Mouse (Mus musculus): ENCODE measurements around the gene Adh1. TPM values are rescaled to one million over a fixed set of nuclear protein-coding genes. Genes with fewer than 3 reads are reported as not detected.

The Adh1 gene
- polyA plus RNA-seq, 1 experiment from 2014 or later, result 0.62 TPM

- Histone ChIP-seq H3K4me1 (ENCODE audit: control insufficient read depth, insufficient read depth, low read length) (no peaks in the 10 kb centered on the region), H3K27me3 (ENCODE audit: control insufficient read depth, insufficient read depth, low read length) (no peaks in the 10 kb centered on the region), H3K4me3 (ENCODE audit: low read depth, low read length) (no peak overlapping the region), H3K4me2 (ENCODE audit: low read depth, low read length) (no peak overlapping the region), H3K9me3 (ENCODE audit: control insufficient read depth, low read length) (no peaks in the 10 kb centered on the region), H3K27ac (ENCODE audit: low read depth, low read length) (no peak overlapping the region), H3K36me3 (ENCODE audit: control insufficient read depth, insufficient read depth, low read length) (no peaks in the 10 kb centered on the region), H3K9ac (replicated peaks; ENCODE audit: low read depth, low read length) (no peak overlapping the region)
- WGBS, result 79% methylated on average over 11 of the region's 11 CpGs
- ATAC-seq (ENCODE audit: low read depth), result no peak
Measured at GRCm38 (mm10) chr3:138236546-138237163, 24.1 kb upstream of the Adh1 start.

GRCm38 (mm10) chr3:138238046-138238445 is 22.7 kb upstream of the Adh1 start:
- peaks cover 3% of the 10 kb centered on the region; the same call in 1 of the 2 replicates for H3K4me1 ChIP-seq (ENCODE audit: control insufficient read depth, insufficient read depth, low read length)
- 88% methylated on average over 10 of the region's 10 CpGs for WGBS
- no peaks in the 10 kb centered on the region for H3K36me3 ChIP-seq (ENCODE audit: control insufficient read depth, insufficient read depth, low read length)
- no peak overlapping the region for H3K4me2 ChIP-seq (ENCODE audit: low read depth, low read length)
- H3K4me3 ChIP-seq (ENCODE audit: low read depth, low read length), result no peak overlapping the region
- no peaks in the 10 kb centered on the region for H3K27me3 ChIP-seq (ENCODE audit: control insufficient read depth, insufficient read depth, low read length)
- no peak for ATAC-seq (ENCODE audit: low read depth)
- no peaks in the 10 kb centered on the region for H3K9me3 ChIP-seq (ENCODE audit: control insufficient read depth, low read length)
- H3K27ac ChIP-seq (ENCODE audit: low read depth, low read length), result no peak overlapping the region
- no peak overlapping the region for H3K9ac ChIP-seq (replicated peaks; ENCODE audit: low read depth, low read length)

GRCm38 (mm10) chr3:138239461-138239860 is 21.3 kb upstream of the Adh1 start:
- Histone ChIP-seq H3K9ac (replicated peaks; ENCODE audit: low read depth, low read length) (no peak overlapping the region), H3K27ac (ENCODE audit: low read depth, low read length) (no peak overlapping the region), H3K4me3 (ENCODE audit: low read depth, low read length) (no peak overlapping the region), H3K9me3 (ENCODE audit: control insufficient read depth, low read length) (no peaks in the 10 kb centered on the region), H3K4me1 (ENCODE audit: control insufficient read depth, insufficient read depth, low read length) (peaks cover 3% of the 10 kb centered on the region; the same call in 1 of the 2 replicates), H3K27me3 (ENCODE audit: control insufficient read depth, insufficient read depth, low read length) (no peaks in the 10 kb centered on the region), H3K36me3 (ENCODE audit: control insufficient read depth, insufficient read depth, low read length) (no peaks in the 10 kb centered on the region), H3K4me2 (ENCODE audit: low read depth, low read length) (no peak overlapping the region)
- WGBS, result 90% methylated on average over 6 of the region's 6 CpGs
- no peak for ATAC-seq (ENCODE audit: low read depth)

- Histone ChIP-seq H3K27ac (ENCODE audit: low read depth, low read length) (no peak overlapping the region), H3K9ac (replicated peaks; ENCODE audit: low read depth, low read length) (no peak overlapping the region), H3K9me3 (ENCODE audit: control insufficient read depth, low read length) (no peaks in the 10 kb centered on the region), H3K27me3 (ENCODE audit: control insufficient read depth, insufficient read depth, low read length) (no peaks in the 10 kb centered on the region), H3K36me3 (ENCODE audit: control insufficient read depth, insufficient read depth, low read length) (no peaks in the 10 kb centered on the region), H3K4me3 (ENCODE audit: low read depth, low read length) (no peak overlapping the region), H3K4me1 (ENCODE audit: control insufficient read depth, insufficient read depth, low read length) (peaks cover 3% of the 10 kb centered on the region; the same call in 1 of the 2 replicates), H3K4me2 (ENCODE audit: low read depth, low read length) (no peak overlapping the region)
- 94% methylated on average over 3 of the region's 3 CpGs for WGBS
- ATAC-seq (ENCODE audit: low read depth), result no peak
Measured at GRCm38 (mm10) chr3:138240411-138240810, 20.4 kb upstream of the Adh1 start.

- Histone ChIP-seq H3K27ac (ENCODE audit: low read depth, low read length) (no peak overlapping the region), H3K9me3 (ENCODE audit: control insufficient read depth, low read length) (no peaks in the 10 kb centered on the region), H3K27me3 (ENCODE audit: control insufficient read depth, insufficient read depth, low read length) (no peaks in the 10 kb centered on the region), H3K4me2 (ENCODE audit: low read depth, low read length) (no peak overlapping the region), H3K9ac (replicated peaks; ENCODE audit: low read depth, low read length) (no peak overlapping the region), H3K4me1 (ENCODE audit: control insufficient read depth, insufficient read depth, low read length) (peaks cover 3% of the 10 kb centered on the region; the same call in 1 of the 2 replicates), H3K36me3 (ENCODE audit: control insufficient read depth, insufficient read depth, low read length) (no peaks in the 10 kb centered on the region), H3K4me3 (ENCODE audit: low read depth, low read length) (no peak overlapping the region)
- ATAC-seq (ENCODE audit: low read depth), result peak; percentile 16; the same call in 1 of the 2 replicates
- WGBS, result 49% methylated on average over 5 of the region's 5 CpGs
Measured at GRCm38 (mm10) chr3:138240942-138241341, 19.8 kb upstream of the Adh1 start.

GRCm38 (mm10) chr3:138241371-138241770 is 19.4 kb upstream of the Adh1 start:
- WGBS, result 64% methylated on average over 6 of the region's 6 CpGs
- Histone ChIP-seq H3K4me1 (ENCODE audit: control insufficient read depth, insufficient read depth, low read length) (peaks cover 3% of the 10 kb centered on the region; the same call in 1 of the 2 replicates), H3K9me3 (ENCODE audit: control insufficient read depth, low read length) (no peaks in the 10 kb centered on the region), H3K36me3 (ENCODE audit: control insufficient read depth, insufficient read depth, low read length) (no peaks in the 10 kb centered on the region), H3K4me3 (ENCODE audit: low read depth, low read length) (no peak overlapping the region), H3K27ac (ENCODE audit: low read depth, low read length) (no peak overlapping the region), H3K9ac (replicated peaks; ENCODE audit: low read depth, low read length) (no peak overlapping the region), H3K4me2 (ENCODE audit: low read depth, low read length) (no peak overlapping the region), H3K27me3 (ENCODE audit: control insufficient read depth, insufficient read depth, low read length) (no peaks in the 10 kb centered on the region)
- no peak for ATAC-seq (ENCODE audit: low read depth)

GRCm38 (mm10) chr3:138242021-138242726 is 18.6 kb upstream of the Adh1 start:
- H3K4me1 ChIP-seq (ENCODE audit: control insufficient read depth, insufficient read depth, low read length), result peaks cover 3% of the 10 kb centered on the region; the same call in 1 of the 2 replicates
- peak; percentile 74 for ATAC-seq (ENCODE audit: low read depth)
- H3K27me3 ChIP-seq (ENCODE audit: control insufficient read depth, insufficient read depth, low read length), result no peaks in the 10 kb centered on the region
- H3K4me3 ChIP-seq (ENCODE audit: low read depth, low read length), result no peak overlapping the region
- no peak overlapping the region for H3K9ac ChIP-seq (replicated peaks; ENCODE audit: low read depth, low read length)
- no peak overlapping the region for H3K4me2 ChIP-seq (ENCODE audit: low read depth, low read length)
- H3K27ac ChIP-seq (ENCODE audit: low read depth, low read length), result no peak overlapping the region
- 51% methylated on average over 14 of the region's 14 CpGs for WGBS
- no peaks in the 10 kb centered on the region for H3K36me3 ChIP-seq (ENCODE audit: control insufficient read depth, insufficient read depth, low read length)
- H3K9me3 ChIP-seq (ENCODE audit: control insufficient read depth, low read length), result no peaks in the 10 kb centered on the region

- no peak overlapping the region for H3K27ac ChIP-seq (ENCODE audit: low read depth, low read length)
- H3K9ac ChIP-seq (replicated peaks; ENCODE audit: low read depth, low read length), result no peak overlapping the region
- H3K4me3 ChIP-seq (ENCODE audit: low read depth, low read length), result no peak overlapping the region
- H3K4me1 ChIP-seq (ENCODE audit: control insufficient read depth, insufficient read depth, low read length), result peaks cover 3% of the 10 kb centered on the region; the same call in 1 of the 2 replicates
- 85% methylated on average over 6 of the region's 6 CpGs for WGBS
- H3K4me2 ChIP-seq (ENCODE audit: low read depth, low read length), result no peak overlapping the region
- no peaks in the 10 kb centered on the region for H3K36me3 ChIP-seq (ENCODE audit: control insufficient read depth, insufficient read depth, low read length)
- H3K27me3 ChIP-seq (ENCODE audit: control insufficient read depth, insufficient read depth, low read length), result no peaks in the 10 kb centered on the region
- ATAC-seq (ENCODE audit: low read depth), result no peak
- H3K9me3 ChIP-seq (ENCODE audit: control insufficient read depth, low read length), result no peaks in the 10 kb centered on the region
Measured at GRCm38 (mm10) chr3:138242933-138243332, 17.9 kb upstream of the Adh1 start.

- Histone ChIP-seq H3K36me3 (ENCODE audit: control insufficient read depth, insufficient read depth, low read length) (no peaks in the 10 kb centered on the region), H3K9me3 (ENCODE audit: control insufficient read depth, low read length) (no peaks in the 10 kb centered on the region), H3K4me1 (ENCODE audit: control insufficient read depth, insufficient read depth, low read length) (peaks cover 3% of the 10 kb centered on the region; the same call in 1 of the 2 replicates), H3K4me3 (ENCODE audit: low read depth, low read length) (no peak overlapping the region), H3K9ac (replicated peaks; ENCODE audit: low read depth, low read length) (no peak overlapping the region), H3K4me2 (ENCODE audit: low read depth, low read length) (no peak overlapping the region), H3K27ac (ENCODE audit: low read depth, low read length) (no peak overlapping the region), H3K27me3 (ENCODE audit: control insufficient read depth, insufficient read depth, low read length) (no peaks in the 10 kb centered on the region)
- no peak for ATAC-seq (ENCODE audit: low read depth)
- WGBS, result 83% methylated on average over 7 of the region's 7 CpGs
Measured at GRCm38 (mm10) chr3:138244338-138244874, 16.4 kb upstream of the Adh1 start.
